Mouse (Mus musculus) myocyte (in vitro differentiated cells): ENCODE measurements at regions not wholly inside any gene's neighbourhood (a gene's known extent, or its start where the extent isn't known, plus 50 kb on each side); places are given as distances from the start of the nearest gene placed in this dataset.

Experiments
- MYOG ChIP-seq, 3 experiments: IDR thresholded peaks; one replicate each; pipeline ENCODE4 v1.6.1; 2011; ENCODE audit warnings: control low read depth in 2 of 3, low read depth in 2 of 3, mild to moderate bottlenecking in 2 of 3; ENCODE audit not compliant: insufficient read length in 2 of 3, control insufficient read depth in 1 of 3, insufficient read depth in 1 of 3
- POLR2A ChIP-seq: IDR thresholded peaks from one replicate; pipeline ENCODE4 v1.6.1; 2011; ENCODE audit warnings: low read depth, mild to moderate bottlenecking, control low read depth, moderate library complexity; ENCODE audit not compliant: insufficient read length
- POLR2AphosphoS2 ChIP-seq: IDR thresholded peaks from one replicate; pipeline ENCODE4 v1.6.1; 2011; ENCODE audit warnings: low read depth, control low read depth; ENCODE audit not compliant: insufficient read length
- TCF3 ChIP-seq: IDR thresholded peaks from one replicate; pipeline ENCODE4 v1.6.1; 2011; ENCODE audit warnings: low read depth, control low read depth; ENCODE audit not compliant: insufficient read length
- USF1 ChIP-seq: IDR thresholded peaks from one replicate; pipeline ENCODE4 v1.6.1; 2011; ENCODE audit warnings: low read depth, mild to moderate bottlenecking, control low read depth, moderate library complexity

DNA sequence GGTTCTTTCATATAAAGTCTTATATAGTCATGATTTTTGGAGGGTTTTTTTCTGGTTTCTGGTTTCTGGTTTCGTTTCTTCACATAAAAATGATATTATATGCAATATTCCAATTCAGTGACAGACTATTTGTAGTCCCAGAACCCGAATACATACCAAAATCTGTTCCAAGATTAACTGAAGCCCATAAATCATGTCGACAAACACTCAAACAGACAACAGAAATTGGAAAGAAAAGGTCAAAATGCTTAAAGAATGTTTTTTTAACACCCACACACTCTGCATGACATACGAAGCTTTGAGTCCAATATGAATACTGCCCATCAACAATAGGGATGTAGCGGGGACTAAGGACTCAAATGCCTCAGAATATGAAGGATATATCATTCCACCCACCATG is 148.0 kb downstream of the Postn start:
- no peak for TF ChIP-seq POLR2A
- no peak for TF ChIP-seq USF1
- no peak for TF ChIP-seq TCF3
- TF ChIP-seq POLR2AphosphoS2 = no peak
- no peak for TF ChIP-seq MYOG (IDR thresholded peaks at IDR 0.05; ENCODE audit: control insufficient read depth in 1 of 3, insufficient read depth in 1 of 3, insufficient read length in 2 of 3, low read depth in 2 of 3)
